Mouse (Mus musculus) lung, postnatal 0 days (tissue): ENCODE measurements around the gene Nup93. TPM values are rescaled to one million over a fixed set of nuclear protein-coding genes. Genes with fewer than 3 reads are reported as not detected.

Experiments
- ATAC-seq: fragments of 200-750 bp; cut with Nextera tagmentation; 2 replicates; pipeline ENCODE4 v1.8.0; 2017; ENCODE audit warnings: moderate library complexity
- DNase-seq: peaks from one replicate; pipeline ENCODE4 v3.0.0-alpha.2; 2016; ENCODE audit warnings: low spot score
- H3K27ac ChIP-seq: fragments of 300-500 bp; sonication (generic); 2 replicates; pipeline ENCODE4 v1.5.1; 2014; ENCODE audit warnings: antibody characterized with exemption, mild to moderate bottlenecking, low read length, mixed read lengths
- H3K27me3 ChIP-seq: fragments of 300-500 bp; sonication (generic); replicated peaks from 2 replicates; pipeline ENCODE4 v1.6.1; 2014; ENCODE audit warnings: low read length, mixed read lengths; ENCODE audit not compliant: insufficient read depth
- H3K36me3 ChIP-seq: fragments of 300-500 bp; sonication (generic); 2 replicates; pipeline ENCODE4 v1.6.1; 2014; ENCODE audit warnings: low read length, mixed read lengths; ENCODE audit not compliant: insufficient read depth
- H3K4me1 ChIP-seq: fragments of 300-500 bp; sonication (generic); 2 replicates; pipeline ENCODE4 v1.6.1; 2014; ENCODE audit warnings: antibody characterized with exemption, low read depth, low read length, mixed read lengths; ENCODE audit not compliant: insufficient read depth
- H3K4me2 ChIP-seq: fragments of 300-500 bp; sonication (generic); replicated peaks from 2 replicates; pipeline ENCODE4 v1.6.1; 2014; ENCODE audit warnings: low read depth, mild to moderate bottlenecking, low read length, moderate library complexity, mixed read lengths
- H3K4me3 ChIP-seq: fragments of 300-500 bp; sonication (generic); 2 replicates; pipeline ENCODE4 v1.5.1; 2014; ENCODE audit warnings: low read depth, low read length
- H3K9ac ChIP-seq: fragments of 300-500 bp; sonication (generic); replicated peaks from 2 replicates; pipeline ENCODE4 v1.6.1; 2014; ENCODE audit warnings: low read depth, mild to moderate bottlenecking
- H3K9me3 ChIP-seq: fragments of 300-500 bp; sonication (generic); 2 replicates; pipeline ENCODE4 v1.6.1; 2016; ENCODE audit warnings: low read length, mixed read lengths
- CTCF ChIP-seq: IDR thresholded peaks from 2 replicates; pipeline ENCODE4 v1.5.1; 2016; ENCODE audit warnings: antibody characterized with exemption, mild to moderate bottlenecking
- EP300 ChIP-seq: IDR thresholded peaks from 2 replicates; pipeline ENCODE4 v1.6.1; 2016; ENCODE audit warnings: antibody characterized with exemption, mild to moderate bottlenecking, control low read depth
- WGBS: fragments of 180-500 bp; shearing (Covaris S2); extraction: QIAGEN DNeasy Blood & Tissue Kit; methylation state at CpG from one replicate; pipeline ENCODE4 v1.1.7; 2014; 5-methylcytosine and 5-hydroxymethylcytosine counted together
- polyA plus RNA-seq: library from polyadenylated mRNA; unstranded; fragments of >200 nt; fragmentation: Nextera tagmentation; extraction: Ambion mirVana; gene quantifications from 2 replicates; pipeline ENCODE4 v1.2.1, GENCODE M21; 2015

The Nup93 gene
- polyA plus RNA-seq, 1 experiment from 2014 or later = 26.7 TPM

- DNase-seq = peak; percentile 85
- peak; percentile 85 for ATAC-seq
- H3K9ac ChIP-seq = peak within 1 kb of the TSS; percentile 29; the same call in 1 of the 2 replicates
- H3K4me2 ChIP-seq = peak within 1 kb of the TSS; percentile 80
- peak within 1 kb of the TSS; percentile 54 for H3K27ac ChIP-seq
- peaks cover 11% of the 10 kb centered on the region; the same call in 1 of the 2 replicates for H3K27me3 ChIP-seq
- peaks cover 7% of the 10 kb centered on the region; the same call in 1 of the 2 replicates for H3K4me1 ChIP-seq
- H3K36me3 ChIP-seq = no peaks in the 10 kb centered on the region
- H3K4me3 ChIP-seq = peak within 1 kb of the TSS; percentile 43
- TF ChIP-seq CTCF (no peak), EP300 (peak; percentile 52)
- H3K9me3 ChIP-seq = no peaks in the 10 kb centered on the region
- under 1% methylated on average over 55 of the region's 56 CpGs for WGBS
Observed at GRCm38 (mm10) chr8:94172075-94172808, 42.1 kb upstream of the Nup93 start, which contains the start of gene Mt2. TSS of gene Mt2 (plus strand) at chr8:94172664.

GRCm38 (mm10) chr8:94172809-94173732 lies 41.3 kb upstream of the Nup93 start:
- Histone ChIP-seq H3K9ac (peak overlapping the region; percentile 12; the same call in 1 of the 2 replicates), H3K4me1 (peaks cover 7% of the 10 kb centered on the region; the same call in 1 of the 2 replicates), H3K27me3 (peaks cover 13% of the 10 kb centered on the region; the same call in 1 of the 2 replicates), H3K4me3 (peak overlapping the region; percentile 43), H3K36me3 (no peaks in the 10 kb centered on the region), H3K27ac (peak overlapping the region; percentile 35), H3K4me2 (peak overlapping the region; percentile 80), H3K9me3 (no peaks in the 10 kb centered on the region)
- DNase-seq (no peak), ATAC-seq (peak; percentile 37)
- 3% methylated on average over 39 of the region's 39 CpGs for WGBS
- TF ChIP-seq CTCF = no peak
- TF ChIP-seq EP300 = no peak

- no peaks in the 10 kb centered on the region for H3K9me3 ChIP-seq
- no peak for TF ChIP-seq EP300
- TF ChIP-seq CTCF = 0 out of 2 replicates have a peak, but pooled peaks have one; percentile 9
- H3K4me2 ChIP-seq = peak overlapping the region; percentile 80
- H3K36me3 ChIP-seq = no peaks in the 10 kb centered on the region
- H3K4me1 ChIP-seq = peaks cover 7% of the 10 kb centered on the region; the same call in 1 of the 2 replicates
- ATAC-seq (no peak), DNase-seq (no peak)
- H3K27ac ChIP-seq = no peak overlapping the region
- no peak overlapping the region for H3K4me3 ChIP-seq
- peaks cover 15% of the 10 kb centered on the region; the same call in 1 of the 2 replicates for H3K27me3 ChIP-seq
- H3K9ac ChIP-seq = no peak overlapping the region
- WGBS = 50% methylated on average over 11 of the region's 11 CpGs
Observed at GRCm38 (mm10) chr8:94173848-94174403, 40.4 kb upstream of the Nup93 start.

- no peak overlapping the region for H3K9ac ChIP-seq
- no peak overlapping the region for H3K4me3 ChIP-seq
- WGBS = 29% methylated on average over 7 of the region's 7 CpGs
- H3K36me3 ChIP-seq = no peaks in the 10 kb centered on the region
- H3K9me3 ChIP-seq = no peaks in the 10 kb centered on the region
- no peak overlapping the region for H3K4me2 ChIP-seq
- H3K4me1 ChIP-seq = peaks cover 7% of the 10 kb centered on the region
- no peak overlapping the region; the same call in 1 of the 2 replicates for H3K27ac ChIP-seq
- H3K27me3 ChIP-seq = peaks cover 18% of the 10 kb centered on the region; the same call in 1 of the 2 replicates
- DNase-seq (peak; percentile 31), ATAC-seq (no peak)
- TF ChIP-seq CTCF (peak; percentile 49), EP300 (no peak)
Observed at GRCm38 (mm10) chr8:94174619-94175213, 39.6 kb upstream of the Nup93 start.

- Histone ChIP-seq H3K9me3 (no peaks in the 10 kb centered on the region), H3K9ac (no peak overlapping the region), H3K4me3 (no peak overlapping the region), H3K4me2 (no peak overlapping the region), H3K27me3 (peaks cover 14% of the 10 kb centered on the region; the same call in 1 of the 2 replicates), H3K27ac (0 out of 2 replicates have a peak overlapping the region, but pooled peaks have one; percentile 16), H3K4me1 (peaks cover 10% of the 10 kb centered on the region), H3K36me3 (no peaks in the 10 kb centered on the region)
- ATAC-seq = no peak
- DNase-seq = no peak
- TF ChIP-seq EP300 = no peak
- TF ChIP-seq CTCF = no peak
- 61% methylated on average over 7 of the region's 7 CpGs for WGBS
Observed at GRCm38 (mm10) chr8:94177716-94178390, 36.5 kb upstream of the Nup93 start.
